Mouse (Mus musculus): ENCODE results near the gene a.
A peak's percentile ranks its signal among the peaks of the same experiment; 100 is the strongest.

- TF ChIP-seq CTCF (conservative IDR thresholded peaks at IDR 0.05 in 1 of 2, IDR thresholded peaks at IDR 0.05 in 1 of 2; ENCODE audit: low read depth in 2 of 2, low read length in 2 of 2), result no peak
- no peak for TF ChIP-seq POLR2A (IDR thresholded peaks at IDR 0.05; ENCODE audit: low read depth, low read length)
- peak; percentile 42 for TF ChIP-seq HCFC1 (IDR thresholded peaks at IDR 0.05; ENCODE audit: low read depth, low read length)
- TF ChIP-seq MAX (IDR thresholded peaks at IDR 0.05; ENCODE audit: low read length), result no peak
- TF ChIP-seq SMC3 (IDR thresholded peaks at IDR 0.05; ENCODE audit: low read depth, low read length), result no peak
- TF ChIP-seq JUN (IDR thresholded peaks at IDR 0.05; ENCODE audit: insufficient read depth, low read depth, low read length), result no peak
- TF ChIP-seq RCOR1 (conservative IDR thresholded peaks at IDR 0.05; ENCODE audit: low read depth, low read length), result no peak
- no peak for TF ChIP-seq ZC3H11A (IDR thresholded peaks at IDR 0.05; ENCODE audit: low read depth, low read length)
- TF ChIP-seq GABPA (IDR thresholded peaks at IDR 0.05; ENCODE audit: insufficient replicate concordance, low read depth, low read length), result no peak
- TF ChIP-seq EP300 (IDR thresholded peaks at IDR 0.05; ENCODE audit: low read length), result peak; percentile 50
- TF ChIP-seq SIN3A (IDR thresholded peaks at IDR 0.05; ENCODE audit: low read length), result 0 out of 2 replicates have a peak, but pooled peaks have one; percentile 38
- no peak for TF ChIP-seq NRF1 (IDR thresholded peaks at IDR 0.05; ENCODE audit: low read depth, low read length)
- TF ChIP-seq ZNF384 (IDR thresholded peaks at IDR 0.05; ENCODE audit: low read depth, low read length), result no peak
- no peak for TF ChIP-seq RAD21 (IDR thresholded peaks at IDR 0.05; ENCODE audit: low read depth, low read length)
Observed at GRCm38 (mm10) chr2:154936536-154937155, 145.4 kb downstream of the a start.

Measured in CH12.LX (cell line).